Mouse (Mus musculus) MEL (cell line): Measurements from ENCODE around the gene Cyb5d2. TPM values are rescaled to one million over a fixed set of nuclear protein-coding genes. Genes with fewer than 3 reads are reported as not detected.

ENCODE experiments used
- DNase-seq: peaks from one replicate; pipeline ENCODE4 v3.0.0; 2011; ENCODE audit warnings: low read depth, low spot score
- H3K27ac ChIP-seq: 2 replicates; pipeline ENCODE4 v1.5.1; 2012; ENCODE audit warnings: low read depth, mild to moderate bottlenecking, control low read depth, low read length, moderate library complexity; ENCODE audit not compliant: control insufficient read depth
- H3K27me3 ChIP-seq, 2 experiments: fragments of 150-350 bp in 1 of 2; sonication (generic) in 1 of 2; 2 replicates each; pipeline ENCODE4 v1.6.1; 2012; ENCODE audit warnings: low read length in 2 of 2, mild to moderate bottlenecking in 2 of 2, improper control_type of control experiment in 1 of 2, moderate library complexity in 1 of 2; ENCODE audit not compliant: insufficient read depth in 2 of 2, control insufficient read depth in 1 of 2
- H3K36me3 ChIP-seq, 2 experiments: 2 replicates each; pipeline ENCODE4 v1.6.1; 2012 to 2014; ENCODE audit warnings: low read length in 2 of 2, improper control_type of control experiment in 1 of 2, inconsistent platforms in 1 of 2, mild to moderate bottlenecking in 1 of 2; ENCODE audit not compliant: insufficient read depth in 2 of 2, control insufficient read depth in 1 of 2
- H3K4me1 ChIP-seq, 2 experiments: fragments of 150-350 bp in 1 of 2; sonication (generic) in 1 of 2; 2 replicates each; pipeline ENCODE4 v1.6.1; 2012; ENCODE audit warnings: low read length in 2 of 2, improper control_type of control experiment in 1 of 2, mild to moderate bottlenecking in 1 of 2; ENCODE audit not compliant: insufficient read depth in 2 of 2, control insufficient read depth in 1 of 2
- H3K4me3 ChIP-seq, 2 experiments: fragments of 150-350 bp in 1 of 2; sonication (generic) in 1 of 2; 2 replicates each; pipeline ENCODE4 v1.5.1; 2012; ENCODE audit warnings: low read depth in 2 of 2, low read length in 2 of 2, mild to moderate bottlenecking in 2 of 2, moderate library complexity in 2 of 2, control low read depth in 1 of 2, improper control_type of control experiment in 1 of 2; ENCODE audit not compliant: control insufficient read depth in 1 of 2, insufficient read depth in 1 of 2
- H3K79me2 ChIP-seq: 2 replicates; pipeline ENCODE4 v1.6.1; 2012; ENCODE audit warnings: mild to moderate bottlenecking, low read length, moderate library complexity; ENCODE audit not compliant: control insufficient read depth, poor library complexity, insufficient read depth
- H3K9ac ChIP-seq: 2 replicates; pipeline ENCODE4 v1.6.1; 2012; ENCODE audit warnings: low read depth, mild to moderate bottlenecking, control low read depth, low read length, moderate library complexity; ENCODE audit not compliant: control insufficient read depth, poor library complexity, severe bottlenecking
- H3K9me3 ChIP-seq: fragments of 150-350 bp; sonication (generic); replicated peaks from 2 replicates; pipeline ENCODE4 v1.6.1; 2012; ENCODE audit warnings: mild to moderate bottlenecking, low read length, improper control_type of control experiment, moderate library complexity; ENCODE audit not compliant: insufficient read depth
- BHLHE40 ChIP-seq: IDR thresholded peaks from 2 replicates; pipeline ENCODE4 v1.6.1; 2012; ENCODE audit warnings: low read depth, mild to moderate bottlenecking, inconsistent platforms, low read length, improper control_type of control experiment, borderline replicate concordance
- CHD1 ChIP-seq: IDR thresholded peaks from 2 replicates; pipeline ENCODE4 v1.6.1; 2012; ENCODE audit warnings: low read depth, mild to moderate bottlenecking, inconsistent platforms, low read length, improper control_type of control experiment
- CHD2 ChIP-seq: IDR thresholded peaks from 2 replicates; pipeline ENCODE4 v1.6.1; 2011; ENCODE audit warnings: low read length, improper control_type of control experiment
- CTCF ChIP-seq, 3 experiments: IDR thresholded peaks in 2 of 3; conservative IDR thresholded peaks in 1 of 3; 2 replicates each; pipeline ENCODE4 v1.5.1; 2011 to 2012; ENCODE audit warnings: low read length in 3 of 3, low read depth in 2 of 3, mild to moderate bottlenecking in 2 of 3, improper control_type of control experiment in 1 of 3, inconsistent platforms in 1 of 3, mixed read lengths in 1 of 3, moderate library complexity in 1 of 3; ENCODE audit not compliant: control insufficient read depth in 1 of 3, insufficient read depth in 1 of 3, poor library complexity in 1 of 3, severe bottlenecking in 1 of 3
- E2F4 ChIP-seq: IDR thresholded peaks from 2 replicates; pipeline ENCODE4 v1.6.1; 2011; ENCODE audit warnings: low read depth, low read length, improper control_type of control experiment, borderline replicate concordance
- ELF1 ChIP-seq: IDR thresholded peaks from 2 replicates; pipeline ENCODE4 v1.6.1; 2014; ENCODE audit warnings: low read depth, mild to moderate bottlenecking, inconsistent platforms, low read length, improper control_type of control experiment, moderate library complexity
- EP300 ChIP-seq, 2 experiments: IDR thresholded peaks; 2 replicates each; pipeline ENCODE4 v1.6.1; 2011; ENCODE audit warnings: improper control_type of control experiment in 2 of 2, low read length in 2 of 2, low read depth in 1 of 2, mild to moderate bottlenecking in 1 of 2
- ETS1 ChIP-seq: IDR thresholded peaks from 2 replicates; pipeline ENCODE4 v1.6.1; 2012; ENCODE audit warnings: low read depth, mild to moderate bottlenecking, inconsistent platforms, low read length, improper control_type of control experiment, moderate library complexity
- GABPA ChIP-seq: IDR thresholded peaks from 2 replicates; pipeline ENCODE4 v1.6.1; 2012; ENCODE audit warnings: low read depth, mild to moderate bottlenecking, inconsistent platforms, low read length, improper control_type of control experiment, moderate library complexity
- GATA1 ChIP-seq: IDR thresholded peaks from 2 replicates; pipeline ENCODE4 v1.6.1; 2011; ENCODE audit warnings: low read depth, low read length, improper control_type of control experiment
- HCFC1 ChIP-seq: IDR thresholded peaks from 2 replicates; pipeline ENCODE4 v1.6.1; 2012; ENCODE audit warnings: low read depth, mild to moderate bottlenecking, inconsistent platforms, low read length, improper control_type of control experiment, moderate library complexity
- JUND ChIP-seq: IDR thresholded peaks from 2 replicates; pipeline ENCODE4 v1.6.1; 2011; ENCODE audit warnings: low read depth, mild to moderate bottlenecking, improper control_type of control experiment, low read length
- KAT2A ChIP-seq: conservative IDR thresholded peaks from 2 replicates; pipeline ENCODE4 v1.6.1; 2012; ENCODE audit warnings: low read depth, low read length, improper control_type of control experiment, inconsistent platforms
- MAFK ChIP-seq: IDR thresholded peaks from 2 replicates; pipeline ENCODE4 v1.6.1; 2011; ENCODE audit warnings: low read depth, mild to moderate bottlenecking, low read length, improper control_type of control experiment, borderline replicate concordance
- MAX ChIP-seq: IDR thresholded peaks from 2 replicates; pipeline ENCODE4 v1.6.1; 2011; ENCODE audit warnings: low read length, improper control_type of control experiment
- MAZ ChIP-seq: IDR thresholded peaks from 2 replicates; pipeline ENCODE4 v1.6.1; 2012; ENCODE audit warnings: low read depth, mild to moderate bottlenecking, inconsistent platforms, low read length, improper control_type of control experiment
- MEF2A ChIP-seq: IDR thresholded peaks from 2 replicates; pipeline ENCODE4 v1.6.1; 2014; ENCODE audit warnings: low read depth, mild to moderate bottlenecking, inconsistent platforms, low read length, improper control_type of control experiment; ENCODE audit not compliant: poor library complexity, insufficient replicate concordance, severe bottlenecking; ENCODE audit errors: extremely low read depth
- MXI1 ChIP-seq: IDR thresholded peaks from 2 replicates; pipeline ENCODE4 v1.6.1; 2011; ENCODE audit warnings: mild to moderate bottlenecking, low read depth, low read length, improper control_type of control experiment
- MYB ChIP-seq: IDR thresholded peaks from 2 replicates; pipeline ENCODE4 v1.6.1; 2011; ENCODE audit warnings: mild to moderate bottlenecking, low read depth, low read length, improper control_type of control experiment
- MYC ChIP-seq: IDR thresholded peaks from 2 replicates; pipeline ENCODE4 v1.6.1; 2011; ENCODE audit warnings: low read depth, mild to moderate bottlenecking, low read length, improper control_type of control experiment, moderate library complexity
- NELFE ChIP-seq: IDR thresholded peaks from 2 replicates; pipeline ENCODE4 v1.6.1; 2011; ENCODE audit warnings: low read depth, low read length, improper control_type of control experiment
- POLR2A ChIP-seq, 2 experiments: IDR thresholded peaks; 2 replicates each; pipeline ENCODE4 v1.6.1; 2011 to 2012; ENCODE audit warnings: low read length in 2 of 2, mild to moderate bottlenecking in 2 of 2, control low read depth in 1 of 2, improper control_type of control experiment in 1 of 2, low read depth in 1 of 2, moderate library complexity in 1 of 2; ENCODE audit not compliant: control insufficient read depth in 1 of 2, insufficient read depth in 1 of 2, poor library complexity in 1 of 2
- POLR2AphosphoS2 ChIP-seq: IDR thresholded peaks from 2 replicates; pipeline ENCODE4 v1.6.1; 2011; ENCODE audit warnings: low read length, improper control_type of control experiment
- POLR2AphosphoS5 ChIP-seq: IDR thresholded peaks from 2 replicates; pipeline ENCODE4 v1.6.1; 2012; ENCODE audit warnings: low read depth, borderline replicate concordance, mild to moderate bottlenecking, inconsistent platforms, low read length, moderate library complexity, mixed read lengths
- RAD21 ChIP-seq: IDR thresholded peaks from 2 replicates; pipeline ENCODE4 v1.6.1; 2011; ENCODE audit warnings: mild to moderate bottlenecking, low read depth, low read length, improper control_type of control experiment
- RCOR1 ChIP-seq: IDR thresholded peaks from 2 replicates; pipeline ENCODE4 v1.6.1; 2012; ENCODE audit warnings: low read depth, mild to moderate bottlenecking, inconsistent platforms, low read length, improper control_type of control experiment
- SMC3 ChIP-seq: IDR thresholded peaks from 2 replicates; pipeline ENCODE4 v1.6.1; 2011; ENCODE audit warnings: low read depth, low read length, improper control_type of control experiment
- TAL1 ChIP-seq: IDR thresholded peaks from 2 replicates; pipeline ENCODE4 v1.6.1; 2012; ENCODE audit warnings: mild to moderate bottlenecking, inconsistent platforms, low read length, moderate library complexity, mixed read lengths
- TBP ChIP-seq: IDR thresholded peaks from 2 replicates; pipeline ENCODE4 v1.8.0; 2011; ENCODE audit warnings: low read depth, low read length, improper control_type of control experiment
- TCF12 ChIP-seq: IDR thresholded peaks from 2 replicates; pipeline ENCODE4 v1.6.1; 2014; ENCODE audit warnings: low read depth, mild to moderate bottlenecking, inconsistent platforms, low read length, improper control_type of control experiment, moderate library complexity
- UBTF ChIP-seq: IDR thresholded peaks from 2 replicates; pipeline ENCODE4 v1.6.1; 2012; ENCODE audit warnings: low read depth, mild to moderate bottlenecking, inconsistent platforms, low read length, improper control_type of control experiment, moderate library complexity, borderline replicate concordance; ENCODE audit not compliant: insufficient read depth
- USF1 ChIP-seq: IDR thresholded peaks from 2 replicates; pipeline ENCODE4 v1.6.1; 2014; ENCODE audit warnings: low read depth, mild to moderate bottlenecking, inconsistent platforms, low read length, improper control_type of control experiment, moderate library complexity
- USF2 ChIP-seq, 2 experiments: IDR thresholded peaks; 2 replicates each; pipeline ENCODE4 v1.6.1; 2011 to 2012; ENCODE audit warnings: improper control_type of control experiment in 2 of 2, low read length in 2 of 2, borderline replicate concordance in 1 of 2, inconsistent platforms in 1 of 2, low read depth in 1 of 2, mild to moderate bottlenecking in 1 of 2; ENCODE audit not compliant: insufficient read depth in 1 of 2
- ZC3H11A ChIP-seq: IDR thresholded peaks from 2 replicates; pipeline ENCODE4 v1.6.1; 2012; ENCODE audit warnings: low read depth, mild to moderate bottlenecking, inconsistent platforms, low read length, improper control_type of control experiment
- ZKSCAN1 ChIP-seq: IDR thresholded peaks from 2 replicates; pipeline ENCODE4 v1.6.1; 2012; ENCODE audit warnings: low read depth, mild to moderate bottlenecking, inconsistent platforms, low read length, improper control_type of control experiment, moderate library complexity
- ZMIZ1 ChIP-seq: IDR thresholded peaks from 2 replicates; pipeline ENCODE4 v1.6.1; 2012; ENCODE audit warnings: low read depth, mild to moderate bottlenecking, inconsistent platforms, low read length, improper control_type of control experiment, moderate library complexity
- ZNF384 ChIP-seq: IDR thresholded peaks from 2 replicates; pipeline ENCODE4 v1.6.1; 2012; ENCODE audit warnings: low read depth, mild to moderate bottlenecking, inconsistent platforms, low read length, improper control_type of control experiment
- polyA plus RNA-seq, 2 experiments: library from polyadenylated mRNA; stranded (reverse) in 1 of 2; unstranded in 1 of 2; fragments of >175 nt in 1 of 2; fragments of >200 nt in 1 of 2; gene quantifications; 2 replicates each; pipeline versions ENCODE4 v1.2.1 to v1.2.4; 2012; ENCODE audit warnings: low replicate concordance in 2 of 2, low read depth in 1 of 2; ENCODE audit not compliant: insufficient read length in 2 of 2, insufficient read depth in 1 of 2, missing spikeins in 1 of 2
- total RNA-seq: library from RNA; depleted of rRNA; stranded (reverse); fragments of 300-350 nt; gene quantifications from 2 replicates; pipeline ENCODE4 v1.2.3, GENCODE M21; 2012

Gene Cyb5d2
- total and polyA plus RNA-seq, 3 experiments = 4.6 to 7.2 TPM; not detected in 1

DNA sequence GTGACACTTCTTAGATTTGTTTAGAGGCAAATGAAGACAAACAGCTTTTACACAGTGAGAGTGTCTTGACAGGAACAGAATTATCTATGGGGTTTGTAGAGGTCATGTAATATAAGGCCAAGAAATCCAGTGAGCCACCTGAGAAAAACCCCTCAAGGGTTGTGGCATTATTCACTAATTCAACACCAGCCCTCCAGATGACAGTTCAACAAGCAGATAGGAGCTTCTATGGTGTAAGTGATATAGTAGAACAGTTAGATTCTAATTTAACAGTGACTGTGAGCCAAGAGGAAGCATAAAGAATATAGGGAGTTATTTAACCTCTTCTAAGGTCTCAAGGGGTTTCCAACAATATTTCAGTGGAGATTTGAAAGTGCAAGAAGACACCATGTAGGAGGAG lies 2.2 kb upstream of the Cyb5d2 start:
- peaks cover 37% of the 10 kb centered on the region for H3K79me2 ChIP-seq
- H3K9me3 ChIP-seq = no peaks in the 10 kb centered on the region
- H3K36me3 ChIP-seq = peaks cover 0 to 33% of the 10 kb centered on the region in 2 experiments; a peak in 3 of 4 replicates
- H3K27me3 ChIP-seq = no peaks in the 10 kb centered on the region
- peak; percentile 63 for DNase-seq
- H3K9ac ChIP-seq = peak overlapping the region; percentile 16; the same call in 1 of the 2 replicates
- peak overlapping the region in 1 of 2 experiments; percentile 4; a peak in 1 of 4 replicates for H3K4me3 ChIP-seq
- peak overlapping the region; percentile 11; the same call in 1 of the 2 replicates for H3K27ac ChIP-seq
- H3K4me1 ChIP-seq = peaks cover 6 to 15% of the 10 kb centered on the region in 2 experiments
- TF ChIP-seq GATA1 (no peak), USF1 (no peak), MYB (peak; percentile 53; the same call in 1 of the 2 replicates), NELFE (no peak), TAL1 (peak; percentile 43; the same call in 1 of the 2 replicates), E2F4 (no peak), JUND (no peak), HCFC1 (no peak), RCOR1 (0 out of 2 replicates have a peak, but pooled peaks have one; percentile 12), CHD2 (no peak), ZC3H11A (no peak), ETS1 (peak; percentile 36; the same call in 1 of the 2 replicates), POLR2A (IDR thresholded peaks at IDR 0.05; ENCODE audit: control insufficient read depth in 1 of 2, insufficient read depth in 1 of 2, low read depth in 1 of 2, low read length in 2 of 2, poor library complexity in 1 of 2) (no peak; a peak in 1 of 4 replicates), RAD21 (no peak), MXI1 (no peak), EP300 (IDR thresholded peaks at IDR 0.05; ENCODE audit: low read depth in 1 of 2, low read length in 2 of 2) (peak; percentile 73 to 88), USF2 (IDR thresholded peaks at IDR 0.05; ENCODE audit: borderline replicate concordance in 1 of 2, insufficient read depth in 1 of 2, low read depth in 1 of 2, low read length in 2 of 2) (no peak), MEF2A (no peak), ZMIZ1 (no peak), POLR2AphosphoS2 (no peak), POLR2AphosphoS5 (no peak), CHD1 (no peak), MAZ (no peak), ZKSCAN1 (no peak), MAFK (no peak), BHLHE40 (no peak), MYC (no peak), ZNF384 (no peak), KAT2A (no peak), UBTF (no peak), TCF12 (peak; percentile 53; the same call in 1 of the 2 replicates), SMC3 (0 out of 2 replicates have a peak, but pooled peaks have one; percentile 7), MAX (no peak), CTCF (IDR thresholded peaks at IDR 0.05 in 2 of 3, conservative IDR thresholded peaks at IDR 0.05 in 1 of 3; ENCODE audit: control insufficient read depth in 1 of 3, insufficient read depth in 1 of 3, low read depth in 2 of 3, low read length in 3 of 3, poor library complexity in 1 of 3, severe bottlenecking in 1 of 3) (no peak), ELF1 (no peak), GABPA (no peak), TBP (no peak)
